Mouse (Mus musculus): ENCODE results near the gene Rnf220.

The Rnf220 gene

DNA sequence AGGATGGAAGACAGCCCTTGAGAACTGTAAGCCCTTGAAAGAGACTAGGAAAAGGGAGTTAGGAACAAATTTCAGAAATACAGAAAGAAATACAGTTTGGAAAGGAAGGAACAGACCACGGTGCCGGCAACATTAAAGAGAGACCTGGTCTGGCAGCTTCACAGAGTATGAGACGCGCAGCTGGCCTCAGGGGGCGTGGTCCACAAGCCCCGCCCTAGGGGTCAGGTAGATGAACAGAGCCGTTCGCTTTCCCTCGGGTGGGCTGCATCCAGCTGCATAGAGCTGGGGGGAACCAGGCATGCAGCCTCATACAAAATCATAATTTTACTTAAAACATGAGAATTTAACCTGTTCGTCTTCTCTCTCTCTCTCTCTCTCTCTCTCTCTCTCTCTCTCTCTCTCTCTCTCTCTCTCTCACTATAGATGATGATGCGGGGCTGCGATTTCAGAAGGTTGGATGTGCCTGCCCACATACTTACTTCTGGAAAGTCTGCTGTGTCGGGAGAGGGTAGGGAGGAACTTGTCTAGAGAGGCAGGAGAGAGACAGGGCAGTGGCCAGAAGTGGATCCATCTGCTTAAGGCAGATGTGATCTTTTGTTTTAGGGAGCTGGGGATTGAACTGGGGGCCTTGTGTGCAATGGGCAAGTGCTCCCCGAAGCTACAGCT is 59.7 kb downstream of the Rnf220 start:
- DNase-seq (ENCODE audit: low read depth): no peak

- DNase-seq (ENCODE audit: low read depth): no peak
Observed at GRCm38 (mm10) chr4:117434336-117434735, 62.5 kb downstream of the Rnf220 start.

- no peak for DNase-seq (ENCODE audit: low read depth)
Observed at GRCm38 (mm10) chr4:117429604-117430003, 67.2 kb downstream of the Rnf220 start.

DNA sequence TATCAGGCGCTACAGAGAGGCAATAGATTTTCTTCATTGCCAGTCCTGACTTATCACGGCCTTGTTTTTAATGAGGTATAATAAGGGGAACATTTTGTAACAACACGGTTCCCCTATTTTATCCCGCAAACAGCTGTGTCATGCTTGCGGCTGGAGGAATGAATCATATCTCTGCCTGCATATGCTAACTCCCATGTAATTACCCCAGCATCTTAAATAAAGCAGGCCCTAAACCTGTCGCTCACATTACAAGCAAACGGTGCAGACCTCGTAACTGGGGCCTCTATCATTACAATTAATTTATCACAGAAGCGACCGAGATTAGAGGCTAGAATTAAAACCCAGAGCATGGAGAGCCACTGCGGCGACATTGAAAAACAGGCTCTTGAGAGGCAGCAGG is 69.3 kb downstream of the Rnf220 start:
- no peak for DNase-seq (ENCODE audit: low read depth)

DNA sequence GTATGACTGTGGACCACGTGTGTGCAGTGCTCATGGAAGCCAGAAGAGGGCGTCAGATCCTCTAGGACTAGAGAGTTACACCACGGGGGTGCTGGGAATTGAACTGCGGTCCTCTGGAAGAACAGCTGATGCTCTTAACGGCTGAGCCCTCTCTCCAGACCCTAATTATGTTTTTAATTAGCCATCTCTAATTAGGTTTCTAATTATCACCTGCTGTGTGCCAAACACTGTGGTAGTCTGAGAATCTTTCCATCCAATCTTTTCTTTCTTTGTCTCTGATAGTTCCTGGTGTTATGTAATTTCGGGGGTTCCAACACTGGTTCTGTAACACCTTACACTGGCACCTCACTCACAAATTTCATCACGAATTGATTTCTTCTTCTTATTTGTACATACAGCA is 75.8 kb downstream of the Rnf220 start:
- DNase-seq (ENCODE audit: low read depth): no peak

DNA sequence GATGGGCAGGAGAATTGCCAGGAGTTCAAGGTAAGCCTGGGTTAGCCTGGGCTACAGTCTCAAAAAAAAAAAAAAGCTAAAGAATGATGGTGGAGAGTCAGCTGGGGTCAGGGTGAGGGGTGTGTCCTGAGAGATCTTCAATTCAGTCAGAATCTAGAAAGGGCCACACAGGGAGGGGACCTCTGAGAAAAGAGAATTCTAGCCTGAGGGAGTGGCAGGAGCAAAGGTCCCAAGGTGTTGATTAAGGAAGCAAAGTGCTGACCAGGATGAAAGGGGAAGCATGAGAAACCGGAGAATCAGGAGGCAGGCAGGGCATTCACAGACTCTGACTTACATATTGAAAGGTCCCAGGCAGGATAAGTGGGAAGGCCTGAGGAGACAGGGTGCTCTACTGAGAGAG is 80.0 kb downstream of the Rnf220 start:
- DNase-seq (ENCODE audit: low read depth): no peak

DNA sequence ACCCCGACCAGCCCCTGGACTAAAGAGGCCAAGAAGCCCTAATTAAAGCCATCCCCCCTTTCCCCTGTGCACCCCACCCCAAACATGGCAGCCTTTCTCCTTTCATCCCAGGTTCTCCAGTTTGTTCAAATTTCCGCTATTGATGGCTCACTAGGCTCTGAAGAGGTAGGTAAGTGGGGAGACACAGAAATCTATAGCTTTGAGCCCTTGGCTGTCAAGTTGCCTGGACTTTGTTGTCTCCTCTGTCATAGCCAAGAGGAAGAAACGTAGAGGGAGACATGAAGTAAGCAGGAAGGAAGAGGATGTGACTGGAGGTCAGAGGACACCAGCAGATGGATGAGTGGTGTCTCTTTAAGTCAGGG is 86.8 kb downstream of the Rnf220 start:
- DNase-seq (ENCODE audit: low read depth): no peak

DNA sequence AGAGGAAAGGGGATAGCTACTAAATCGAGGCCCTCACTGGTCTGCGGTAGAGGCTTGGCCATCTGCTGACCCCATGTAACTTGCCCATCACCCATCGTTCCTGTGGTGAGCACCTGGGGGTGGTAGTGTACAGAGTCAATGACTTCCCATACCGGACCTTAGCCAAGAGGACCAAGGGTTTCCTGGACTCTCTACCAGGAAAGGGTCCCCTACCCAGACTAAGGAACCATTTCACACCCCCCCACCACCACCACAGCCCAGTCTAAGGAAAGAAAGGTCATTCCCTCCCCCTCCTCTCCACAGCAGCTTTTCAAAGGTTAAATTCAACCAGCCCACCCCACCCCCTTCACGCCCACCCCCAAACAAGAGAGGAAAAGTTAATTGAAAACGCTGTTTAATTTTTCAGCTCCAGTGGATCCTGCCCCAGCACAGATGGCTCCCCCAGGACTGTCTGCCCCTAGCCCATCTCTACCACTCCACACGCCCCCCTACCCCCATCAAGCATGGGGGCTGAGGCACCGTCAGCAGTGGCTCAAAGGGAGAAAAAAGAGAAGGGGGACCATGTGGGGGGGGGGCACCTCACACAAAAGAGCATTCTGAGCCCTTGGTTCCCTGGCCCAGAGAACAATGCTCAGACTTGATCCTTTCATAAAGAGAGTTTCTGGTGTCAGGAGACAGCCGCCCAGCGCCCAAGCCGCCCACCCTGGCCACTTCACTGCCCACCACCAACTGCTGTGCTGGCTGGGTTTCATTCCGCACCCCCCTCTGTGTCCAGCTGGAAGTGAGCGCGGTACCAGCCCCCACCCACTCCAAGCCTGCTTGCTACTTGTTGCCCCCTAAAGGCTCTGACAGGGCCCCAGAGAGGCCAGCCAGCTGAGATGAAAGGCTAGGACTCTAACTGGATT is 87.5 kb downstream of the Rnf220 start:
- DNase-seq (ENCODE audit: low read depth): no peak

DNA sequence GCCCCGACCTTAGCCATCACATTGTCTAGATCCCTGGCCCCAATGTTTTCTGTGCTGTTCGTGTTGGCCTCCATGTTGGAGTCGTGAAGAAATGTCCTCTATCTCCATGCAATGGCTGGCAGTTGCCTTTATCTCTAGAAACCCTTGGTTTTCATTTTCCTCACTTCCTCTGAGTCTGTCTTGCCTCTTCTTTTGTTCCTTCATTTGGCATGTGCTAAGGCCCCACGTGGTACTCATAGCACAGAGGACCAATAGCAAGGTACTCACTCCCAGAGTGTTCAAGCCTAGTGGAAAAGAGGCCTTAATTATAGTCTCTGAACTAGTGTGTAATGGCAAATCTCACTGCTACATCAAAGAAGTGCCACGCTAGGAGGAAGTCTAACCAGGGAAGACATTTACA is 88.9 kb downstream of the Rnf220 start:
- DNase-seq (ENCODE audit: low read depth): no peak

DNA sequence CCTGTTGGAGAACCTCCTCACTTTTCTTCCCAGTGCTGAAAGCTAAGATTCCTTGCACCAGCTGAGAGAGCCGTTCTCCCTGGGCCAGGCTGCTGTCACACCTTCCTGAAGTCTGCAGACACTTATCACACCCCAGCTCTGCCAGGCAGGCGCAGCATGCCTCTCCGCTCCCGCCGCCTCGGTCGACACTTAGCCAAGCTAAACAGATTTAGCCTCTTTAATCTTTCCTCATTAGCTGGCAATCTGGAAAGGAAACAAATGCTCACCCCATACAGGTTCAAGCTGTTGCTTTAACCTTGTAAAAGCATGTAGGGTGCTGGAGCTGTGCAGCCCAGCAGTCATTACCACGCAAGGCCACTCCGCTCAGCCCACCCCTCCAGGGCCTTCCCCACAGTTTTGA is 90.9 kb downstream of the Rnf220 start:
- DNase-seq (ENCODE audit: low read depth): no peak

DNA sequence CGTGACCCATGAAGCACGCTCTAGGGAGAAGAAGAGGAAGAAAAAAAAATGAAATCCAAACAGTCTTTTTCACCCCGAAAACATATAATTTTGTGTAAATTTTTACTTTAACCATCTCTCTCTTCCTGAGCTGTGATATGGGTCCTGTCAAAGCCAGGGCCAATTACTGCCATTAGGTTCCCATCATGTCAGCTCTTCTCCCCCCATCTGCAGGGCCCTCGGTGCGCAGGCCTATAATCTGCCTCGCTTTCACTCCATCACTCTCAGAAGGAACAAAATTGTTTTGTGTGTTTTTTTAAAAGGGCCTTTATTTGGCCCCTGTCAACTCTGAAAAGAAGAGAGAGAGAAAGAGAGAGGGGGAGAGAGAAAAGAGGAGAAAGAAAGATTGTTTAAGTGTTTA is 91.6 kb downstream of the Rnf220 start:
- no peak for DNase-seq (ENCODE audit: low read depth)

GRCm38 (mm10) chr4:117403411-117403810 is 93.4 kb downstream of the Rnf220 start:
- DNase-seq (ENCODE audit: low read depth): no peak

GRCm38 (mm10) chr4:117397128-117397527 is 99.7 kb downstream of the Rnf220 start:
- no peak for DNase-seq (ENCODE audit: low read depth)

DNA sequence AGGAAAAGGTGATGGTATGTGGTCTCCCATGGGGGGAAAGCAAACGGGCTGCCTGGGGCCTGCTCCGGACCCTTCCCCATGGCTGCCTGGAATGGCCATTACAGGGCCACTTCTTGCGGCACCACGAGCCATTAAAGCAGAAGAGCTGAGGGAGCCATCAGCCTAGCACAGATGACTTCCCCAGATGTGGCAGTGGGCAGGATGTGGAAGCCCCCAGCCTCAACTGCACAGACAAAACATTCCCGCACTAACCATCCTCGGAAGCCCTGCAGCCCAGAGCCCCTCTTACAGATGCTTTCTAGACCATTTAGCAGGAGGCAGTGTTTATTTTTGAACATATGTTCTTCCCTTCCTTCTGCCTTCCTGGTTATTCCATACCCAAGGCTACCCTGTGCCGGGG is 103.8 kb downstream of the Rnf220 start:
- DNase-seq (ENCODE audit: low read depth): no peak

DNA sequence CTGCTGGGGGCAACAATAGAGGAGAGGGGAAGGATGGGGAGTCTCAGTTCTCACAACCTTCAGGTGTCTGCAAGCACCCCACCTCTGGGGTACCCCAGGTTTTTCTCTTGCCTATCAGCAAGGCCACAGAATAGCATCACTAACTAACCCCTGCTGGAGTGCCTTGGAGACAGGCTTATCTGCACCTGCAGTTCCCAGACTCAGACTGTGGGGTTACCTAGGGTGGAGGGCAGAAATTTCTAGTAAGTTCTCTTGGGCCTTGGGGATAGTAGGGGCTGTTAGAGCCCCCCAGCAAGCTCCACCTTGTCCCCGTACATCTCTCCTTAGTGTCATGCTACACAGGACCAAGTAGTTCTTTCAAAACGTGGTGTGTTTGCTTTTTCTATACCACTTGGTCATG is 104.5 kb downstream of the Rnf220 start:
- no peak for DNase-seq (ENCODE audit: low read depth)

DNA sequence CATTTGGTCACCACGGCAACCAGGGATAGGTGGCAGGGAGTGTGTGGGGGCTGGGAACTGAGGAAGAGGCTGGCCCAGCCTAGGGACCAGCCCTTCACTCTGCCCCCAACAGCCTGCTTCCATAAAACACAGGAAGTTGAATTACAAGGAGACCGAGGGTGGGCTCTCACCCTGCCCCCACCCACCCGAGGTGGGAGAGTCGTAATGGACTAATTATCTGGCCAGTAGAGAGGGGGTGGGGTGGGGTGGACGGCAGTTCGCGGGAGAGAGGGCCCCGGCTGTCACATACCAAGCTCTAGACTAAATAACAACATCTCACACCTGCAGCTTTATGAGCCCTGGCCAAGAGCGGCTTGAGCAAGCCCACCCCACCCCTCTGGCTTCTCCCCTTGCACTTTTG is 104.9 kb downstream of the Rnf220 start:
- DNase-seq (ENCODE audit: low read depth): no peak

- DNase-seq (ENCODE audit: low read depth): no peak
Observed at GRCm38 (mm10) chr4:117390850-117391795, 105.7 kb downstream of the Rnf220 start.

- no peak for DNase-seq (ENCODE audit: low read depth)
Observed at GRCm38 (mm10) chr4:117389264-117390054, 107.4 kb downstream of the Rnf220 start.

DNA sequence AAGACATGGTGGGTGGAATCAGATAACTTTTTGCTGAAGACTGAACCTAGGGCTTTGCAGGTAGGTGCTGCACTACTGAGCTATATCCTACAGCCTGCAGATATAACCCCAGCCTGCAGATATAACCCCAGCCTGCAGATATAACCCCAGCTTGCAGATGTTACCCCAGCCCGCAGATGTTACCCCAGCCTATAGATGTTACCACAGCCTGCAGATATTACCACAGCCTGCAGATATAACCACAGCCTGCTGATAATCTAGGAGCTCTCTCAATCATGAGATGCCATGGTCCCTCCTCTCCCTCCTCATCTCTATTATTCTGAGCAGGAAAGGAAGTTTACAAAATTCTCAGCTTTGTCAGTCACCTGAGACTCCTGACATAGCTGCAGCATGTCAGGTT is 111.6 kb downstream of the Rnf220 start:
- DNase-seq (ENCODE audit: low read depth): no peak

DNA sequence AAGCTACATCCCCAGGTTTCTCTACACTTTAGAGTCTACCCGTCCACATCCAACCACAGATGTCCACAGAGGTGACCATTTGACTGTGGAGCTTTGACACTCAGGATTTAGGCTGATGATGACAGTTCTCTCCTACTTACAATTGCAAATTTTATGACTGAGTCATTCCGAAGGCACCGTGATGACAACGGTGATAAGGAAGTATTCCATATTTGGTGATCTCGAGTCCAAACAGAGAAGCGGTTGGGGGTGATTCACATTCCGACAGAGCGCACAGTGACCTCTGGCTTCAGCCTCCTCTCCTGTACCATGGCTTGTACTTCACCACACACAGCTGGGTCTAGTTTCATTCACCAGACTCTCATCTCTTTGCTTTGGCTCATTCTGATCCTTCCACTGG is 115.0 kb downstream of the Rnf220 start:
- peak; percentile 43 for DNase-seq (ENCODE audit: low read depth)

DNA sequence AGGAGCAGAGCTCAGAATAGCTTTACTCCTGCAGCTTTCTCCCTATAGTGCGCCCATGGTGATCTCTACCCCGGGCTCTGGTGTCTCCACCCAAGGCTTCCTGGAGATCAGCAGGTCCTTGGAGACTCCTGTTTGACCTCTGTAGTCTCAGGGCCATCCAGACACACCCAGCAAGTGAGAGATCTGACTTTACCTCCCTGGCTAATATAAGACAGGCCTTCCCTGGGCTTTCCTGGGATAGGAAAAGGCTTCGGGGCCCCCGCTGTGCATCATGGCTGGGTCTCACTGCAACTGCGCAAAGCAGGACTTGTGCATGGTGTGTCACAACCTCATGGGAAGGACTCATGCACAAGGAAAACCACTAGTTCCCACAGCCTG is 116.3 kb downstream of the Rnf220 start:
- DNase-seq (ENCODE audit: low read depth): no peak

Measured in NIH3T3 (cell line).